Mouse (Mus musculus) thymus, postnatal 36 days (tissue): ENCODE data around the gene Rad9b.

ENCODE experiments used
- DNase-seq, 2 experiments: peaks; one replicate each; pipeline ENCODE4 v3.0.0; 2022; ENCODE audit warnings: mixed read lengths in 2 of 2

Gene Rad9b

DNA sequence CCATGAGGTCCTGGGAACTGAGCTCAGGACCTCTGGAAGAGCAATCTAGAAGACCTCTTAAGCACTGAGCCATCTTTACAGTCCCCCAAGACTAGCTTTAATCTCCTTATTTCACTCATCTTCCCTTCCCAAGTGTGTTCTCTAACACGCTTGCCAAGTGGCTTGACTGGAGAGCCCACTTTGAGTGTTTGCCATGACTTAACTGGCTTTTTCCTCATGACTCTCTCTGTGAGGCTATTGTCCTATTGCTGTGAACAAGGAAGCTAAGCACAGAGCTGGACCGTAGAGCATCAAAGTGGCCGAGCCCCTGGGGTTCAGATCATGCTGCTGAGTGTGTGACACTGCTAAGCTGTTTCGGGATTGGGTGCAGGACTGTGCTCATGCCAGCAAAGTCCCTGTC is 41.7 kb downstream of the Rad9b start:
- DNase-seq = no peak

DNA sequence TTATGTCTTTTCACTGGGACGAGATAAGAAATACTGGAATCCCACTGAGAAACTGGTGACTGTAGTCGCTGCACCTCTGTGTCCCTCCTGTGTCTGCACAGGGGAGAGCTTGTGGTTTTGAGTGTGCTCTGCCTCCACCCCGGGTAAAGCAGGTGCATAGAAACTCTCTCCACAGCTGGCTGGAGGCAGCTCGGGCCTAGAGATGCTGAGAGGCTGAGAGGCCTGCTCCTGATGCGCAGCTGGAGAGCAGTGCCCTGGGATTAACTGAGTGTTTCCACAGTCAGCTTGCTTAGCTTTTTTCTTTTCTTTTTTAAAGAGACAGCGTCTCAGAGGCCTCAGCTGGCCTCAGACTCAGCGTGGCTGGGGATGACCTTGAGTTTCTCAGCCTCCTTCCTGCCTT is 42.3 kb downstream of the Rad9b start:
- DNase-seq = peak; percentile 64 to 86

- DNase-seq = peak; percentile 61 to 82
These were observed 43.3 kb downstream of the Rad9b start for GRCm38 (mm10) chr5:122310699-122311098.

GRCm38 (mm10) chr5:122306536-122306935 is 47.5 kb downstream of the Rad9b start:
- no peak for DNase-seq

GRCm38 (mm10) chr5:122305472-122305871 is 48.6 kb downstream of the Rad9b start:
- DNase-seq = no peak

- no peak for DNase-seq
These were observed 49.5 kb downstream of the Rad9b start for GRCm38 (mm10) chr5:122304541-122304940.

- no peak for DNase-seq
These were observed 50.1 kb downstream of the Rad9b start for GRCm38 (mm10) chr5:122303937-122304336.

- no peak for DNase-seq
These were observed 51.0 kb downstream of the Rad9b start for GRCm38 (mm10) chr5:122302810-122303745.

DNA sequence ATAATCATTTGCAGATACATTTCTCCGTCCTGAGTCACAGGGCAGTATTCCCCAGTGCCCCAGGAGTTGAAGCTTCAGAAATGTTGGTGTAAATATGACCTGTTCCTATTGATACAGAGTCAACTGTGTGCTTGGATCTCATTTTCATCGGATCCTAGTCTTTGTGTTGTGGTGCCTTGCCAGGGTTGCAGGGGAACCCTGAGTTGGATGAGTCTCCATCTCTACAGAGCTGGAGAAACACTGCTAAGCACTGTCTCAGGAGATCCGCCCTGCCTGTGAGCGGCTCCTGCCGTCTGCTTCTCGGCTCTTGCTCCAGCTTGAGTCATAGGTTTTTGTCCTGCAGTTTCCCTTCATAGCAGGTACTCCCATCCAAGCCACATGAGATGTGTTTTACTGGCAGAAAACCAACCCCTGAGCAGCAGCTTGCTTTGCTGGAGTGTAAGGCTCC is 53.9 kb downstream of the Rad9b start:
- no peak for DNase-seq

- DNase-seq = peak; percentile 42 to 65
These were observed 58.7 kb downstream of the Rad9b start for GRCm38 (mm10) chr5:122295113-122295935.

GRCm38 (mm10) chr5:122294219-122294735 is 59.8 kb downstream of the Rad9b start:
- DNase-seq = no peak

DNA sequence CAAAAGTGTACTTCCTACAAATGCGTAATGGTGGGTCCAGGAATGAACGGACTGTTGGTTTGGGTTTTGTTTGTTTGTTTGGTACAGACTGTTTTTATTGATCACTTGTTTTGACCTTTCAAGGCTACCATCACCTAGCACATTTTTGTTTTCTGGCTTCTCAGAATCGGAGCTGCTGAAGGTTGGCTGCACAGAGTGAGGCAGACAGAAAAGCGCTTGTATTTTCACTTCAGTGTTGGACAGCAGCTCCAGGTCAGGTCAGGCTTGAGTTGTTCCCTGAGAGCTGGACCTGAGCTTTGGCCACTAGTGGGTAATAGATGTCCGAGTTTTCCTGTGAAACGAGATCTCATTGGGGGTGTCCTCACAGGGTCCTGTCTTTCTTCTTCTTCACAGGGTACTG is 60.9 kb downstream of the Rad9b start:
- DNase-seq = no peak

DNA sequence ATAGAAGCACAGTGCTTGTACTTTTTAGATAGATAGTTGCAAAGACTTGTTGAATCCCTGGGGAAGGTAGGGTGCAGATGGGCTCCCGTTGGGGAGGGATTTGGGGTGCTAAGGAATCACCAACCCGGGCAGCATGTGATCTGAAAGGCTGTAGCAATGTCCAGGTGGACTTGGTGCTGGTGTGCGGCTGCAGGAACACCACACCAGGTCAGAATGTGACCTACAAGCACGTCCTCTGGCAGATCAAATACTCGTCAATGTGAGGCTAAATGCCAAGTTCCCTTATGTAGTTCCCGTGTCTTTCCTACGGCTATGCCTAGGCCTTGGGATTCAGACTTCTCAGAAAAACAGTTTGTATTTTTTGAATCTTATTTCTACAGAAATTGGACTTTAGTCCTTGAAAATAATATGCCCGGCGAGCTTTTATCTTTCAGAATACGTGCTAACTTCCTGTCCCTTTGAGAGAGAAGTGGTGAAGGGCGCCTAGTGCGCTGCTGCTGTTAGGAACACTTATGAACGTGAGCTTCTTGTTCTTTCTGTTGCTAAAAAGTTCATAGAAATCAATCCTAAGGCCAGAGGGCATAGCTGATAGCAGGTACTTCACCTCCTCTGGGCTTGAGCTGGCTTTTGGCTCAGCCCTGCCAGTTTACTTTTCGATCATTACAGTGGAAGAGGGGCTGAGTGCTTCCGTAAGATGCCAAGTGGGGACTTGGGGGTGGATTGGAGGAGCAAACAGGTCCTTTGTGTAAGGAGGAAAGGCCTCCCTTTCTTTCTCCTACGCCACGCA is 62.3 kb downstream of the Rad9b start:
- peak in 1 of 2 experiments; percentile 27 for DNase-seq

DNA sequence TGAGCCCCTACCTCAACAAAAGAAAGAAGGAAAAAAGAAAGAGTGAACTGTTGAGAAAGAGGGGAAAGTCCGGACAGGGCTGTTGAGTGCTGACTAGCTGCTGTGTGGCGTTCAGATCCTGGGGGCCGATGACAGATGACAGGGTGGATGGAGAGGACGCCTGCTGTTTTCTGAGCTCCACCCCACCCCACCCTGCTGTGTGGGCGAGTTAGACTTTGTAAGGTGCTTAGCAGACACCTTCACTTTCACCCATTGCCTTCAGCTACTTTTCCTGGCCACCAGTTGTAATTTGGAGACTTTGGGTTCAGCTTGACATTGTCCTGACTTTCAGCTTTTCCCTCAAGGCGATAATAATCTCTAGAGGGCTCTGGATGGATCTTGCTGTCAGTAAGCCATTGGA is 62.9 kb downstream of the Rad9b start:
- peak; percentile 52 to 63 for DNase-seq

- peak in 1 of 2 experiments; percentile 23 for DNase-seq
These were observed 65.8 kb downstream of the Rad9b start for GRCm38 (mm10) chr5:122288147-122288811.

- no peak for DNase-seq
These were observed 67.0 kb downstream of the Rad9b start for GRCm38 (mm10) chr5:122287026-122287425.

DNA sequence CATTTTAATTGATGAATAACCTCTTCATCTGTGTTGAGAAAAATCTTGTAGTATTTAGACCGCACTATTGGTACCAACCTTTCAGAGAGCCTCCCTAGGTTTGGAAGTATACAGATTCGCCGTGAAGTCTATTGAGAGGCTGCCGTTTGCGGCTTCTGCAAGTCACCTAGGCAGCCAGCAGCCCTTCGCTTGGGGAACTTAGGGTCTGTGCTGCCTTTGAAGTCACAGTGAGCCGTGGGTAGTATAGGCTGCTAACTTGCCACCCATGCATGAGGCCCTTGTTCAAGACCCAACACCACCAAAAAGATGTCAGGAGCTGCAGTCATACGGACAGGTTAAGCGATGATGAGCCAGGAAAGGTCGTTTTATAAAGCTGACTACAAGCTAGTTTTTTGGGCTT is 67.8 kb downstream of the Rad9b start:
- DNase-seq = peak; percentile 37 to 56

GRCm38 (mm10) chr5:122285767-122286150 is 68.3 kb downstream of the Rad9b start:
- DNase-seq = no peak

DNA sequence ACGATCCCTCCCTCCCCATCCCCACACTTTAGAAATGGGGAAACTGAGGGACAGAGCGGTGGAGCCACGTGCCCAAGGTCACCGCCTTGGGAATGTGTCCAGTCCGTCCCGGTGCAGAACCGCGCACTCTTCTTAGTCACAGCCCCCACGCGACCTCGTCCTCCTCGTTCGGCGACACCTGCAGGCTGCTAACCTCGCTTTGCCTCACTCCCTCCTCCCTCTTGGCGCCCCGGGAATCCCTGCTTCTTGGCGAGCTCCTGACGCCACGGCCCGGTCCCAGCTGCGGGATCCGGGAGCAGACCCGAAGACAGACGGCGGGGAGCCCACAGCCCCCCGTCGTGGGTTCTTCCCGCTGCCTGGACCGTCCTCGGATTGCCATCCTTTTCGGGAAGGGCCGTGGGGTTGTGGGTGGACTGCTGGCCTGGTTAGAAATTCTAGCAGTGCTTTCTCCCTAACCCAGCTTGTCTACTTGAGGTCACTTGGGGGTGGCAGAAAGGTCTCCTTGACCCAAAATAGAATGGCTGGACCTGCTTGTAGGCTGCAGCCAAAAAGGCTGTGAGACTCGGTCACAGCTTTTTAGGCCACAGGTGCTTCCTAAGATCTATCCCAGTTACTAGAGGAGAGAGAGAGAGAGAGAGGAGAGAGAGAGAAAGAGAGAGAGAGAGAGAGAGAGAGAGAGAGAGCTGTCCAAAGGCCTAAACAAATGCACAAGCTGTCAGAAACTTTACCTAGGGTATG is 68.8 kb downstream of the Rad9b start:
- DNase-seq = peak; percentile 75 to 81

GRCm38 (mm10) chr5:122284183-122285028 is 69.6 kb downstream of the Rad9b start, which contains the start of gene Pptc7:
Gene Pptc7, plus strand, starts transcription at chr5:122284365.
- peak; percentile 89 to 92 for DNase-seq
